Mouse (Mus musculus) liver, postnatal 0 days (tissue): ENCODE measurements at regions not wholly inside any gene's neighbourhood (a gene's known extent, or its start where the extent isn't known, plus 50 kb on each side); places are given as distances from the start of the nearest gene placed in this dataset.

Source experiments
- CTCF ChIP-seq: sonication (generic); IDR thresholded peaks from 2 replicates; pipeline ENCODE4 v1.5.1; 2016; ENCODE audit warnings: antibody characterized with exemption, low read depth
- EP300 ChIP-seq: IDR thresholded peaks from 2 replicates; pipeline ENCODE4 v1.6.1; 2016; ENCODE audit warnings: antibody characterized with exemption, low read depth, mild to moderate bottlenecking

DNA sequence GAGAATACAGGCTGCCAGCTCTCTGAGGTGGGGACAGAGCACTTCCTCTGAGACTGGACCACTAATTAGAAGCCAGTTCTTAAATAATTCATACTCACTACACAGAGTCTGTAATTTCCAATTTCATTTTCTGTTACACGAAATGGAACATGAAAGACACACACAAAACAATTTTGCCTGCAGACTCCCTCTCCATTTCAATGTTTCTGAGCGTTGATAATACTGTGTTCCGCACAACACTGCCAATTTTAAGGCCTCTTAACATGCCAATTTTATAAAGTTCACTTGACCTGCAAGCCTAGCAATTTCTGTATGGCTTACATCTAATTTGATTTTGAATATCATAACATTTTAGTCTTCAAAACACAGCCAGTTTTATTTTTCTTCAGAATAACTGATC lies 412.5 kb upstream of the Intu start:
- no peak for TF ChIP-seq CTCF
- no peak for TF ChIP-seq EP300
